Mouse (Mus musculus) retina, postnatal 7 days (tissue): Measurements from ENCODE around the gene Cflar.
A peak's percentile ranks its signal among the peaks of the same experiment; 100 is the strongest.
"Not testable (repeated sequence)": the region's sequence is repeated elsewhere in the genome, so short reads cannot be mapped to it uniquely, and the experiment has no call there.

Source experiments
- DNase-seq: peaks from one replicate; pipeline ENCODE4 v3.0.0-alpha.2; 2012; ENCODE audit warnings: low read depth, low spot score

Gene Cflar

GRCm38 (mm10) chr1:58711365-58712016 is at the start of gene Cflar:
Cflar (plus strand) TSS chr1:58711508.
- DNase-seq = no peak

- not testable (repeated sequence) for DNase-seq
Measured at GRCm38 (mm10) chr1:58662671-58663070, 48.6 kb upstream of the Cflar start.

GRCm38 (mm10) chr1:58663365-58663764 is 47.9 kb upstream of the Cflar start:
- DNase-seq = not testable (repeated sequence)

- no peak for DNase-seq
Measured at GRCm38 (mm10) chr1:58668191-58668590, 43.1 kb upstream of the Cflar start.

- not testable (repeated sequence) for DNase-seq
Measured at GRCm38 (mm10) chr1:58669635-58670034, 41.7 kb upstream of the Cflar start.

- DNase-seq = no peak
Measured at GRCm38 (mm10) chr1:58672116-58672515, 39.2 kb upstream of the Cflar start.

- DNase-seq = no peak
Measured at GRCm38 (mm10) chr1:58675011-58675410, 36.3 kb upstream of the Cflar start.

- peak; percentile 33 for DNase-seq
Measured at GRCm38 (mm10) chr1:58677575-58677974, 33.7 kb upstream of the Cflar start.

GRCm38 (mm10) chr1:58678412-58678811 is 32.9 kb upstream of the Cflar start:
- DNase-seq = not testable (repeated sequence)

- no peak for DNase-seq
Measured at GRCm38 (mm10) chr1:58689426-58689825, 21.9 kb upstream of the Cflar start.

GRCm38 (mm10) chr1:58690006-58690744 is 21.1 kb upstream of the Cflar start:
- DNase-seq = no peak

GRCm38 (mm10) chr1:58690834-58691488 is 20.3 kb upstream of the Cflar start:
- not testable (repeated sequence) for DNase-seq

- DNase-seq = not testable (repeated sequence)
Measured at GRCm38 (mm10) chr1:58691718-58692117, 19.6 kb upstream of the Cflar start.

GRCm38 (mm10) chr1:58693696-58694095 is 17.6 kb upstream of the Cflar start:
- DNase-seq = no peak

- DNase-seq = not testable (repeated sequence)
Measured at GRCm38 (mm10) chr1:58695810-58696209, 15.5 kb upstream of the Cflar start, which contains the start of gene Als2cr12. Als2cr12 (minus strand) TSS chr1:58695989.

- not testable (repeated sequence) for DNase-seq
Measured at GRCm38 (mm10) chr1:58697607-58698006, 13.7 kb upstream of the Cflar start.

GRCm38 (mm10) chr1:58698781-58699180 is 12.5 kb upstream of the Cflar start:
- no peak for DNase-seq

GRCm38 (mm10) chr1:58699988-58700387 is 11.3 kb upstream of the Cflar start:
- no peak for DNase-seq

- not testable (repeated sequence) for DNase-seq
Measured at GRCm38 (mm10) chr1:58700580-58701162, 10.6 kb upstream of the Cflar start.

- DNase-seq = not testable (repeated sequence)
Measured at GRCm38 (mm10) chr1:58710043-58710442, 1.3 kb upstream of the Cflar start.

GRCm38 (mm10) chr1:58710711-58711364 is 470 bp upstream of the Cflar start:
- no peak for DNase-seq
